Mouse (Mus musculus) ES-E14 (cell line): ENCODE results near the gene Enah. TPM values are rescaled to one million over a fixed set of nuclear protein-coding genes. Genes with fewer than 3 reads are reported as not detected.
A peak's percentile ranks its signal among the peaks of the same experiment; 100 is the strongest.

Source experiments
- DNase-seq: peaks from one replicate; pipeline ENCODE4 v3.0.0-alpha.2; 2013; ENCODE audit warnings: low read depth, low spot score
- H3K27ac ChIP-seq: 2 replicates; pipeline ENCODE4 v1.5.1; 2012; ENCODE audit warnings: low read depth, mild to moderate bottlenecking, low read length, moderate library complexity, mixed read lengths; ENCODE audit not compliant: poor library complexity, insufficient read depth, severe bottlenecking
- H3K36me3 ChIP-seq: 2 replicates; pipeline ENCODE4 v1.6.1; 2012; ENCODE audit warnings: mild to moderate bottlenecking, low read length, moderate library complexity, mixed read lengths; ENCODE audit not compliant: control insufficient read depth, poor library complexity, insufficient read depth, severe bottlenecking
- H3K4me1 ChIP-seq, 2 experiments: fragments of 150-350 bp in 1 of 2; sonication (generic) in 1 of 2; 2 replicates each; pipeline ENCODE4 v1.6.1; 2012; ENCODE audit warnings: low read length in 2 of 2, mild to moderate bottlenecking in 1 of 2, mixed read lengths in 1 of 2; ENCODE audit not compliant: control insufficient read depth in 2 of 2, insufficient read depth in 2 of 2, poor library complexity in 1 of 2
- H3K4me3 ChIP-seq, 2 experiments: fragments of 150-350 bp in 1 of 2; sonication (generic) in 1 of 2; 2 replicates each; pipeline ENCODE4 v1.5.1; 2012; ENCODE audit warnings: low read length in 2 of 2, low read depth in 1 of 2, mild to moderate bottlenecking in 1 of 2, mixed read lengths in 1 of 2; ENCODE audit not compliant: insufficient read depth in 1 of 2, poor library complexity in 1 of 2, severe bottlenecking in 1 of 2
- H3K9ac ChIP-seq: 2 replicates; pipeline ENCODE4 v1.6.1; 2012; ENCODE audit warnings: low read depth, mild to moderate bottlenecking, low read length, mixed read lengths; ENCODE audit not compliant: poor library complexity, insufficient read depth, severe bottlenecking
- H3K9me3 ChIP-seq: fragments of 150-350 bp; sonication (generic); 2 replicates; pipeline ENCODE4 v1.6.1; 2012; ENCODE audit warnings: low read depth, mild to moderate bottlenecking, low read length; ENCODE audit not compliant: control insufficient read depth, insufficient read depth
- CHD2 ChIP-seq: IDR thresholded peaks from 2 replicates; pipeline ENCODE4 v1.6.1; 2014; ENCODE audit warnings: mild to moderate bottlenecking, low read depth, low read length, inconsistent platforms
- HCFC1 ChIP-seq: IDR thresholded peaks from 2 replicates; pipeline ENCODE4 v1.6.1; 2012; ENCODE audit warnings: low read length, inconsistent platforms, borderline replicate concordance; ENCODE audit not compliant: insufficient read depth
- MAFK ChIP-seq: IDR thresholded peaks from 2 replicates; pipeline ENCODE4 v1.6.1; 2014; ENCODE audit warnings: mild to moderate bottlenecking, low read depth, low read length, inconsistent platforms; ENCODE audit not compliant: insufficient read depth
- ZC3H11A ChIP-seq: IDR thresholded peaks from 2 replicates; pipeline ENCODE4 v1.6.1; 2012; ENCODE audit warnings: low read depth, mild to moderate bottlenecking, inconsistent platforms, low read length, borderline replicate concordance
- ZNF384 ChIP-seq: IDR thresholded peaks from 2 replicates; pipeline ENCODE4 v1.6.1; 2012; ENCODE audit warnings: low read depth, low read length, inconsistent platforms
- in situ Hi-C, 2 experiments: fragments of 600-800 bp; cut with MboI; formaldehyde crosslinking; loops; one replicate each; pipeline ENCODE4 v1.15.1; 2025; ENCODE audit warnings: low sequenced_read_pairs in 2 of 2, inconsistent platforms in 1 of 2; ENCODE audit not compliant: unreplicated experiment in 2 of 2
- total RNA-seq: library from RNA; depleted of rRNA; stranded (reverse); fragments of 300-350 nt; gene quantifications from 2 replicates; pipeline ENCODE4 v1.2.3, GENCODE M21; 2012

Gene Enah
- total RNA-seq, 1 experiment: 331 TPM

GRCm38 (mm10) chr1:182047016-182047690 is 27.4 kb upstream of the Enah start:
- H3K9ac ChIP-seq: no peak overlapping the region
- no peak overlapping the region for H3K27ac ChIP-seq
- no peak overlapping the region for H3K4me3 ChIP-seq
- no peak for DNase-seq
- TF ChIP-seq HCFC1 (no peak), MAFK (no peak), ZNF384 (no peak), ZC3H11A (no peak), CHD2 (no peak)
- H3K4me1 ChIP-seq: peaks cover 0 to 11% of the 10 kb centered on the region in 2 experiments; a peak in 1 of 4 replicates
- no peaks in the 10 kb centered on the region for H3K9me3 ChIP-seq
- H3K36me3 ChIP-seq: no peaks in the 10 kb centered on the region
- in situ Hi-C loops: no loop called here

GRCm38 (mm10) chr1:182045208-182045607 is 25.4 kb upstream of the Enah start:
- DNase-seq: no peak

GRCm38 (mm10) chr1:182040538-182040937 is 20.7 kb upstream of the Enah start:
- no peak for DNase-seq
- in situ Hi-C loops: no loop called here
- TF ChIP-seq CHD2 (no peak), ZC3H11A (no peak), HCFC1 (no peak), ZNF384 (no peak), MAFK (no peak)
- Histone ChIP-seq H3K27ac (no peak overlapping the region; the same call in 1 of the 2 replicates), H3K36me3 (no peaks in the 10 kb centered on the region), H3K9ac (no peak overlapping the region), H3K9me3 (no peaks in the 10 kb centered on the region), H3K4me3 (no peak overlapping the region), H3K4me1 (peaks cover 11 to 17% of the 10 kb centered on the region in 2 experiments)

More at GRCm38 (mm10) chr1:182045208-182045607, 25.4 kb upstream of the Enah start:
- H3K9me3 ChIP-seq: no peaks in the 10 kb centered on the region
- peaks cover 8 to 13% of the 10 kb centered on the region in 2 experiments for H3K4me1 ChIP-seq
- no peak overlapping the region for H3K9ac ChIP-seq
- H3K36me3 ChIP-seq: no peaks in the 10 kb centered on the region
- H3K27ac ChIP-seq: no peak overlapping the region
- in situ Hi-C loops: no loop called here
- TF ChIP-seq HCFC1 (no peak), CHD2 (no peak), ZC3H11A (no peak)
- no peak overlapping the region for H3K4me3 ChIP-seq

GRCm38 (mm10) chr1:182031757-182032156 is 12.0 kb upstream of the Enah start:
- peak overlapping the region; percentile 51; the same call in 1 of the 2 replicates for H3K9ac ChIP-seq
- no peak for DNase-seq
- no peaks in the 10 kb centered on the region for H3K36me3 ChIP-seq
- no peaks in the 10 kb centered on the region for H3K9me3 ChIP-seq
- peak overlapping the region; percentile 100 for H3K27ac ChIP-seq
- no peak overlapping the region for H3K4me3 ChIP-seq
- in situ Hi-C loops: no loop called here
- TF ChIP-seq HCFC1: no peak
- peak; percentile 71 for TF ChIP-seq ZNF384
- peaks cover 21 to 27% of the 10 kb centered on the region in 2 experiments for H3K4me1 ChIP-seq

- no peak for TF ChIP-seq ZC3H11A
- TF ChIP-seq ZNF384: no peak
- TF ChIP-seq CHD2: 0 out of 2 replicates have a peak, but pooled peaks have one; percentile 48
- Histone ChIP-seq H3K4me3 (peak overlapping the region; percentile 27 to 53), H3K9me3 (no peaks in the 10 kb centered on the region), H3K27ac (peak overlapping the region; percentile 100), H3K4me1 (peaks cover 21 to 26% of the 10 kb centered on the region in 2 experiments), H3K36me3 (no peaks in the 10 kb centered on the region), H3K9ac (peak overlapping the region; percentile 75)
- DNase-seq: no peak
- in situ Hi-C loops: no loop called here
Observed at GRCm38 (mm10) chr1:182031066-182031465, 11.3 kb upstream of the Enah start.
